Mouse (Mus musculus) MEL-GATA-1-ER (cell line): Measurements from ENCODE around the gene Ift27.

Experiments used
- DNase-seq: peaks from one replicate; pipeline ENCODE4 v3.0.0-alpha.2; 2012; ENCODE audit warnings: low read depth; ENCODE audit errors: extremely low read depth

Ift27 gene

DNA sequence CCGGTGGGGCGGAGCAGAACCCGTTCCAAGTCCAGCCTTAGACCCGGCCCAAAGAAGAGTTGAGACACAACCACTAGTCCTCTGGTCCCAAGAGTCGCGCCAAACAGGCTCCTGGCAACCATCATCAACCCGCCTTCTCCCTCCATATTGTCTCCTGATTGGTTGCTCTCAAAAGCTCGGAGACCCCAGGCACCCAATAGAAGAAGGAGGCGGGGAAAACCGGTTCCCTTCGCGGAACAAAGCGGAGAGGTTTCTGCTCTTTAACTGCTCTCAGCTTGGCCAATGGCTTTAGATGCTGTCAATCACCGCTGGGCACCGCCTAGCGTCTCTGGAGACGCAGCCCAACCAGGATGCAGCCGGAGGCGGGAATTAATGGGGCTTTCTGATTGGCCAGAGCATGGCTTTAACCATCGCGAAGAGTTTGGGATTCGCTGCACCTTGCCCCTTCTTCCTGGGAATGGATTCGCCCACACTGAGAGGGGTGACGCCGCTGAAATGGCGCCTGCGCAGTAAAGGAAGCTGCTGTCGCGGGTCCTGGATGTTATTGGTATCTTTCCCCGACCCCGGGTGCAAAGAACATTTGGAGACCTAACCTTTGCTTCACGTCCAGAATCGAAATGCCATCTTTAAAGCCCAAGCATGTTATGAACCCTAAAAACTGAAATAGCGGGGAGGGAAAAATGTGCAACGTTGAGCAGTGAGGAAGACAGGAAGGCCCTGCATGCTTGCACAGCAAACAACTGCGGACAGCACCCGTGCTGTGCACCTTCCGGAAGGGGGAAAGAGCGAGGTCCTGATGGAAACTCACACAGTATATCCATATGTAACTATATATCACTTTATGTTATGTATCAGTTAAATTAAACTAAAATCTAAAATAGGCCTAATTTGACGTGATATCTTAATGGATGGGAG is at the start of gene Ift27:
Ift27 (minus strand) TSS at position 136 of the 915 bp plus-strand sequence.
- peak; percentile 100 for DNase-seq

- no peak for DNase-seq
Observed at GRCm38 (mm10) chr15:78215269-78215668, 41.4 kb upstream of the Ift27 start.

DNA sequence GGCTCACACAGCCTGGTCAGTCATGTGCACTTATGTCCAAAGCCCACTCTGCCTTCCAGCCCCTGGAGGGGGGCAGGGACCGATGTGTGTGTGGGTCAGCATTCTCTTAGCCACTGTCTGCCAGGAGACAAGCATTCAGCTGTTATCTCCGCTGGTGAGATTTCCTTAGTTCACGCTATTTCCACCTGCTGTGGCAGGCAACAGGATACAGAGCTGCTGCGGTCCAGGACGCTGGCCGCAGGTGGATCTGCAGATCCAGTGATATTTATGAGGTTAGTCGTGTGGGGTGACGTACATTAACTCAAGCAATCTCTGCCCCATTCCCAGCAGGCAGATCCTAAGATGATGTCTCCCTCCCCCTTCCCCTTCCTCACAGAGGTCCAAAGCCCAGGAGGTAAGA is 37.5 kb upstream of the Ift27 start:
- no peak for DNase-seq

- DNase-seq = no peak
Observed at GRCm38 (mm10) chr15:78210203-78210602, 36.3 kb upstream of the Ift27 start.

- DNase-seq = no peak
Observed at GRCm38 (mm10) chr15:78206312-78206711, 32.4 kb upstream of the Ift27 start, which contains the start of gene Pvalb. Gene Pvalb (minus strand): TSS chr15:78206400.

GRCm38 (mm10) chr15:78205192-78205591 is 31.3 kb upstream of the Ift27 start:
- DNase-seq = no peak

GRCm38 (mm10) chr15:78204053-78204847 is 30.3 kb upstream of the Ift27 start:
- no peak for DNase-seq

GRCm38 (mm10) chr15:78195096-78195880 is 21.4 kb upstream of the Ift27 start:
- no peak for DNase-seq

DNA sequence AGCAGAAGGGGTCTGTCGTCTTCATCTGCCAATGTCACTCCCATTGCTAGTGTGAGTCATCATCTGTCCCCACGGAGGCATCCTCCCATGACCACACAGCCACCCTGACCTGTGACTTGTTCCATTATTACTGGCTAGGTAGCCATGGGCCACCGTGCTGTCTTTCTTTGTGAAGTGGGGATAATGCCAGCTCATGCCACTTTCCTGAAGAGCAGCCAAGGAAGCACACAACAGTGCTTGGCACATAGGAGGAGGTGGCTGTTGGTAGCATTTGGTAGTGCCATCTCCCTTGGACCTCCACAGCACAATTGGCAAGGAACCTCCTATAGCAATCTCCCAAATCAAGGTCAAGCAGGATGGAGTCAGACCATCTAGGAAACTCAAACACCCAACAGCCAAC is 20.4 kb upstream of the Ift27 start:
- no peak for DNase-seq

DNA sequence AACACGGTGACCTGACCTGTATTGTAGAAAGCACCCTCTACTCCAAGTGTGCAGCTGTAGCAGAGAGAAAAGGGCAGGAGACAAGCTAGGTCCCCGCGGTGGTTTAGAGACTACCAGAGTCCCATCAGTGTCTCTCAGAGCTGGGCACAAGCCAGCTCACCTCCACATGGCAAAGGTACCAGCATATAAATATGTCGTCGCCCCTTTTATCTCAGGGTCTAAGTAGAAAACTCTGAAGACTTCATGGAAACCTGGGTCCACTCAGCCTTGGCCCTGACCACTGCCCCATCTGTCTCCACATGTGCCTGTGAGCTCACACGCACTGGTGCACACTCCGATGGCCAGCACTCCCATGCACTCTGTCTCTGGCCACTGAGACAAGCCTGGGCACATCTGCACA is 15.7 kb upstream of the Ift27 start:
- no peak for DNase-seq

GRCm38 (mm10) chr15:78188546-78188945 is 14.6 kb upstream of the Ift27 start:
- no peak for DNase-seq

GRCm38 (mm10) chr15:78186906-78187305 is 13.0 kb upstream of the Ift27 start:
- no peak for DNase-seq

GRCm38 (mm10) chr15:78185609-78186008 is 11.7 kb upstream of the Ift27 start:
- DNase-seq = no peak

DNA sequence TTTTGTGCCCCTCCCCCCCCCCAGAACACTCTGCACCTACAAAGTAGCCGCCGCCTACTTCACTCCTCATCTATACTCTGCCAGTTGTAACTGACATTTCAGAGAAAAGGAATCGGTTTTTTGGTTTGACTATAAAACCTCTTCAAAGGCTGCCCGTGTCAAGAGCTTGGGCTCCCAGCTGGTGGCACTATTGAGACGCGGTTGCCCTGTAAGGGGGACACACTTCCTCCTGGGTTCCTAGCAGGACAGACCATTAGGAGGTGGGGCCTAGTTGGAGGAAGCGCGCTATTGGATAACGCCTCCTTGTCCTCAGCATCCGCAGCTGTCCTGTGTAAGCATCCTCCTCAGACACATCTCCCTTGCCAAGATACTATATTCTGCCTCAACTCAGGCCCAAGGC is 10.9 kb upstream of the Ift27 start:
- peak; percentile 64 for DNase-seq

DNA sequence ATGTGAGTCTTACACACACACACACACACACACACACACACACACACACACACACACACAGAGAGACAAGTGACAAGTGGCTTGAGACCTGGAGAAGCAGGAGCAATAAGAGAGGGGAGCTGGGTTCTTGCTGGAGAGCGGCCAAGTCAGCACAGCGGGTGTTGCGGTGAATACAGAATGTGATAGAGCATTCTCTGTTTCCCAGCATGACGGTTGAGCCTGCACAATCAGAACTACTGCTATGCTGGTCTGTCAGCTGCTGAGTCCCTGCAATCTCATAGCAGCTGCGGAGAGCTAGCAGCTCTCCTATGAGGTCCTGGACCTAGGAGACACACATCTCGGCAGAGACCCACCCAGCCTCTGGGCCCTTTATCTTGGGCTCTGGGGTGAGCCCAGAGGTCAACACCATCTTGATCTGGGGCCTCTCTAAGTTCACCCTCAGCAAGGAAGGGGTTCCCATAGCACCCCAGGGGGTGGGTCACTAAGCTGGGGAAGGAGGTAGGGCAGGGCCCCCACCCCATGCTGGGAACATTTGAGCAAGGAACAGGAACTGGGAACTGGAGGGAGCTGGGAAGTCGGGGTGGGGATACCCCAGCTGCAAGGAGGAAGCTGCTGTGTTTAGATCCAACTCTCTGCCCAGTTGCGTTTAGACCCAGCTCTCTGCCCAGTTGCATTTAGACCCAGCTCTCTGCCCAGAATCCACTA is 7.9 kb upstream of the Ift27 start:
- no peak for DNase-seq

- DNase-seq = no peak
Observed at GRCm38 (mm10) chr15:78179775-78180174, 5.9 kb upstream of the Ift27 start.

- DNase-seq = no peak
Observed at GRCm38 (mm10) chr15:78178397-78178796, 4.5 kb upstream of the Ift27 start.

GRCm38 (mm10) chr15:78177257-78177656 is 3.4 kb upstream of the Ift27 start:
- DNase-seq = no peak

DNA sequence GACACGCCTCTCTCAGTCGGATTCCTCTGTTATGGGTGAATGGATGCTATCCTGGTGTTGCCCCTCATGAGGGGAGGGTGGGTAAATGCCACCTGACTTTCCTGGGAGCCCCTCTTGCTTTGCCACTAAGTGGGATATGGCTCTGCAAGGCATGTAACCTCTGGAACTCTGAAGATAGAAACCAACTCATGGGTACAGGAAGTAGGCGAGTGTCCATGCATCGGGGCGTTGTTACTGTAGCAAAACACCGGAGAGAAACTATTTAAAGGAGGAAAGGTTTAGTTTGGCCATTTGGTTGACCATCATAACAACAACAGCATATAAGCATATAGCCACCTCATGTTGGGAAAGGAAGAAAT is 959 bp upstream of the Ift27 start:
- no peak for DNase-seq

GRCm38 (mm10) chr15:78172899-78173817 is 749 bp downstream of the Ift27 start:
- DNase-seq = no peak
